Mouse (Mus musculus) erythroblast, embryonic 14.5 days (primary cell): ENCODE results near the gene Kirrel. TPM values are rescaled to one million over a fixed set of nuclear protein-coding genes. Genes with fewer than 3 reads are reported as not detected.

Experiments
- H3K27me3 ChIP-seq: 2 replicates; pipeline ENCODE4 v1.6.1; 2012; ENCODE audit warnings: inconsistent platforms; ENCODE audit not compliant: control insufficient read depth
- H3K36me3 ChIP-seq: 2 replicates; pipeline ENCODE4 v1.6.1; 2012; ENCODE audit warnings: mild to moderate bottlenecking, inconsistent platforms; ENCODE audit not compliant: control insufficient read depth
- H3K4me1 ChIP-seq: 2 replicates; pipeline ENCODE4 v1.6.1; 2012; ENCODE audit warnings: inconsistent platforms; ENCODE audit not compliant: control insufficient read depth
- H3K4me3 ChIP-seq: replicated peaks from 2 replicates; pipeline ENCODE3; 2012; ENCODE audit warnings: moderate library complexity, mild to moderate bottlenecking, inconsistent platforms
- H3K9me3 ChIP-seq: 2 replicates; pipeline ENCODE4 v1.6.1; 2012; ENCODE audit warnings: low read length, inconsistent platforms, mixed read lengths; ENCODE audit not compliant: control insufficient read depth
- GATA1 ChIP-seq: IDR thresholded peaks from 2 replicates; pipeline ENCODE4 v1.6.1; 2012; ENCODE audit warnings: low read length, inconsistent platforms, mixed read lengths
- TAL1 ChIP-seq: IDR thresholded peaks from 3 replicates; pipeline ENCODE4 v1.6.1; 2012; ENCODE audit warnings: low read length, inconsistent platforms, mixed read lengths
- polyA plus RNA-seq: library from polyadenylated mRNA; stranded (reverse); fragments of >175 nt; gene quantifications from 2 replicates; pipeline ENCODE4 v1.2.3, GENCODE M21; 2012

Gene Kirrel
- polyA plus RNA-seq, 1 experiment, result not detected

DNA sequence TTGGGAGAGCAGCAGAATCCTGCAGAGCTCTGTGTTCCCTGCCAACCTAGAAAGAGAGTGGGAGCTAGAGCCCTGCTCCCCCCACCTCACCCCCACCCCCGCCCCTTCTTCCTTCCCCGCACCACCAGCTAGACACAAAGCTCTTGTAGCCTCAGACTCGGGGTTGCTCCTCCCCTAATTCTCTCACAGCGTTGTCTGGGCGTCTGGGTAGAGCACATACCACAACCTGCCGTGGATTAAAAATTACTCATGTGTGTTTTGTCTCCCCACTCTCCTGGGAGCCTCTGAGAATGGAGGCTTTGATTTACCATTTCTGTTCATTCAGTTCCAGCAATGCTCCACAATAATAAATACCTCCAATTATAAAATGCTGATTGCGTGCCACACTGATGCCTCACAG is 72.2 kb downstream of the Kirrel start:
- Histone ChIP-seq H3K4me3 (no peak overlapping the region), H3K36me3 (no peaks in the 10 kb centered on the region), H3K4me1 (no peaks in the 10 kb centered on the region), H3K9me3 (no peaks in the 10 kb centered on the region), H3K27me3 (no peaks in the 10 kb centered on the region)
- TF ChIP-seq TAL1, result no peak
- TF ChIP-seq GATA1, result no peak

DNA sequence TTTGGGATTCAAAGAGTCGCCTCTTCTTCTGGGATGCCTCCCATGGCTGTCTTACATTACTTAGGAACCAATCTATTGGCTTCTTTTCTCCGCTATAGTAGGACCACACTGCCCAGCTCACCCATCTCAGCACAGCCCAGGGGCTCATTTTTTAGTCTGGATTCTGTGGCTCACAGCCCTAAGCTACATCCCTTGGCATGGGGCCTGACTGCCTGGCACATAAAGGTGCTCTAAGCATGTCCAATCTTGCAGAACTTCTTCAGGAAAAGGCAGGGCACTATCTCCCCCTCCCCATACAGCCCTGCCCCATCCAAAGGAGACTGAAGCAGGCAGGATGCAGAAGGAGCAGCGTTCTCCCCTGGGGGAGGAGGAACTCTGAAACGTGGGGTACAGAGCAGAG is 73.6 kb downstream of the Kirrel start:
- Histone ChIP-seq H3K27me3 (no peaks in the 10 kb centered on the region), H3K36me3 (no peaks in the 10 kb centered on the region), H3K4me3 (no peak overlapping the region), H3K4me1 (no peaks in the 10 kb centered on the region), H3K9me3 (no peaks in the 10 kb centered on the region)
- TF ChIP-seq TAL1 (no peak), GATA1 (no peak)

DNA sequence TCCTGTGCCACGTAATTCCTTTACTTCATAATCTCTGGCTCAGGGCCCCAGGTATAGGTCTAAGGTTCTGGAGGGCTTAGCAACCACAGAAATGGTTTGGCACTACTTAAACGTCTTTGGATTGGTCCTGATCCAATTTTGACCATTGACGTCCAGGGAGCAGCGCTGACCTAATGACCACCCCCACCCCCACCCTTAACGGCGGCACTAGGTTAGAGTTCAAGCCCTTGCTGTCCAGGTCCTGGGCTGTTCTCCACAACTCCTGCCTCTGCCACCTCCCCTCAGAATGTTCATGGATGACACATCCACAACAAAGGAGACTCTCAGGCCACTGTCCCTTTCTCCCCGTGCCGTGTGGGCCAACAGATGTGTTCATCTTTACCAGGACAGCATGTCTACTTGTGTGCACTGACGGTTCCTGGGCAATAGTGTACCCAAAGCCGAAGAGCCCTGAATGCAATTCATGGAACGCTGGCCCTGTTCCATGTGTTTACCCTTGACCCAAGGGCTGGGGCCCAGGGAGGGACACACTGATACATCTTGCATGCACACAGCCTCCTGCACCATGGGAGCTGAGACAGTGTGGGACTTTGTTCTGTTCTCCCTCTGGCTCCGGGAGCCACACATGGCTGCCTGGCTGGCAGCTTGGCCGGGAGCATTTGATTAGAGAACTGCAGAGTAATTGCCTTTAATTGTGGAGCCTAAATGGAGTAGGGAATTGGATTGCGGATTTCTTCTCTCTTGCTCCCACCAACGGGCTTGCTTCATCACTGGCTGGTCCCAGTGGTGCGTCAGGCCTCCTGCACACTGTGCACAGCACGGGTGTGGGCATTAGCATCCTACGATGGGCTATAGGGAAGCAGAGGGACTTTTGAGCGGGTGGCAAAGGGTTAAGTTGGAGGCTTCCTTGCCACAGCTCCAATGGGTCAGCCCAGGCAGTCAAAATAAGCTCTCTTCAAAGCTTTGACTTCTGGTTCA is 76.3 kb downstream of the Kirrel start:
- no peaks in the 10 kb centered on the region for H3K36me3 ChIP-seq
- TF ChIP-seq GATA1 (no peak), TAL1 (no peak)
- H3K4me1 ChIP-seq, result no peaks in the 10 kb centered on the region
- H3K4me3 ChIP-seq, result no peak overlapping the region
- H3K27me3 ChIP-seq, result no peaks in the 10 kb centered on the region
- no peaks in the 10 kb centered on the region for H3K9me3 ChIP-seq

DNA sequence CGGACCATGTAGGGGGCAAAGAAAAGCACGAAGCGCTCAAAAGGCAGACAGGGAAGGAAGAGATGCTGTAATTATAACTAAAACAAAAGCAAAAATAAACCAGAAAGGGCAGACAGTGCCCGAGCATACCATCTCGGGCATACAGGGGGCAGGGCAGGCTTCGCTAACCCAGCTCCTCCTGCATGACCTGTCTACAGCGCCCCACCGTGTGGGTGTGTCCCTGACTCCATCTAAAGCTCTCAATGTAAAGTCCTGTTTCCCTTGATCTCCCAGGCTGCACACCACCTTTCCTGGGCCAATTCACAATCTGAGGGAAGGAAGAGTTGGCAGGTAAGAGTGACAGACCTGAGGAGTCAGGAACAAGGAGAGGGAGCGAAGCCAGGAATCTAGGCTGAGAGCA is 77.3 kb downstream of the Kirrel start:
- H3K36me3 ChIP-seq, result no peaks in the 10 kb centered on the region
- H3K27me3 ChIP-seq, result no peaks in the 10 kb centered on the region
- TF ChIP-seq TAL1 (no peak), GATA1 (no peak)
- H3K4me3 ChIP-seq, result no peak overlapping the region
- H3K4me1 ChIP-seq, result no peaks in the 10 kb centered on the region
- H3K9me3 ChIP-seq, result no peaks in the 10 kb centered on the region

DNA sequence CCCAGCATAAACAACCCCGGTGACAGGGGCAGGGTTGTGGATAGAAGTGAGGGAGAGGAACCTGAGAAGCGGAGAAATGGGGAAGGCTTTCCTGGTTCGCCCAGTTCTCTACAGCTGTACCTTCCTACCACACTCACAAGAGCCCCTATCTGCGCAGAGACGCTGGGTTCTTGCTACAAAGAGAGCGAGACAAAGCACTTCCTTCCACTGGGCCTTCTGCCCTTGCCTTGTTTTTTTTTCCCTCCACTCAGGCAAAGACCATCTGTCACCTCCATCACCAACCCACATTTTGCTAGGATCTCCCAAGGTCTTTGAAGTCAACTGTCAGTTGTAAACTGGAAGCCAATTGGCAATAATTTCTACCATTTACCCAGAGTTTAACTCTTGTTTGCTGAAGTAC is 80.8 kb downstream of the Kirrel start:
- Histone ChIP-seq H3K4me3 (no peak overlapping the region), H3K36me3 (no peaks in the 10 kb centered on the region), H3K27me3 (no peaks in the 10 kb centered on the region), H3K9me3 (no peaks in the 10 kb centered on the region), H3K4me1 (no peaks in the 10 kb centered on the region)
- TF ChIP-seq TAL1 (no peak), GATA1 (no peak)

DNA sequence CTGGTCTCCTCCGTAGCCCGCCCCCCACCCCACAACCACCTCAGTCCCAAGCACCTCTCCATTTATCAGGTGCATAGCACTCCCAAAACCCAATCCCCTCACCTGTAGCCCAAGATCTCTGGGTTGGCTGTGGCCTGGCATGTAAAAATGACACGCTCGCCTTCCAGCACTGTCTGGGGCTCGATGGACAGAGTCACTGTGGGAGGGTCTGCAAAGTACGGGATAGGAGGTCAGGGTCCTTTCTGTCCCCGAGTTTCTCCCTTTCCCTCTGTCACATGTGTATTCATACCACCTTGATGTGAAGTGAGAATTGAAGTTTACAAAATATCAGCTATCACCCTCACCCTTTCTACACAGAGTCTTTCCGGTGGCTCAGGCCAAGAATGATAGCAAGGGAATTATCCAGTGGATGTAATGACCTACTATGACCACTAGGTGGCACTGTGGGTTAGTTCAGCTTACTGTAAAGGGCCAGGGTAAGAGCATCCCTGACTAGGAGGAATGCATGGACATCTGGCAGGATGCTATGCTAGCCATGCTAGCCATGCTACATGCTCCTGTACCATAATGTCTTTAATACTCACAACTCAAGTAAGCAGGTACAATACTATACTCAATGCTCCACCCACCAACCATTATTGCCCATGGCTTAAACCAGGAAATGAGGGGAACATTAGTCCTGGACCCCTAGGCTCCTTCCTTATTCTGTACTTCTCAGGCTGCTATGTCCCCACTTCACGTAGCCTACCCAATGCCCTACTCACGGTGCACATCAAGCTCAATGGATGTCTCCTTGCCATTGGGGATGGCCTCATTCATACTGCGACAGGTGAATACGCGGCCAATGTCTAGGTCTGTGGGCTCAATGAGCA is 84.6 kb downstream of the Kirrel start:
- H3K9me3 ChIP-seq, result no peaks in the 10 kb centered on the region; the same call in 1 of the 2 replicates
- no peak overlapping the region for H3K4me3 ChIP-seq
- TF ChIP-seq TAL1 (no peak), GATA1 (no peak)
- no peaks in the 10 kb centered on the region for H3K27me3 ChIP-seq
- no peaks in the 10 kb centered on the region for H3K36me3 ChIP-seq
- H3K4me1 ChIP-seq, result no peaks in the 10 kb centered on the region

DNA sequence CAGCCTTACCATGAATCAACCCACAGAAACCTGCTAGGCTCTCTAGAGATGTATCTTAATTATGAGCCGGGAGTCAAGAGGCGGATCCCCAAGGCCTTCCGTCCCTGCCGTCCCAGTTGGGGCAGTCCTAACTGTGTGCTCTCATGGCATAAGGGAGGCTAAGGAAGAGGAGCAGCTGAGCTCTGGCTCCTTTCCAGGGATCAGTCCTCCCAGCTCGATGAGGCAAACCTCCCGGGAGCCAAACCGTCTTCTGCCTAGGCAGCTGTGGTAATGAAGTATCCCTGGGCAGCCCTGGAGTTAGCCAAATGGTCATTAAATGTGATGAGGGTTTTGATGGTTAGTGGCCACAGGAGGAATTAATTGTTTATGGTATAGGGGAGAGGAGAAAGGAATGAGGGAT is 87.4 kb downstream of the Kirrel start:
- H3K27me3 ChIP-seq, result no peaks in the 10 kb centered on the region
- H3K4me3 ChIP-seq, result no peak overlapping the region
- H3K36me3 ChIP-seq, result no peaks in the 10 kb centered on the region
- H3K9me3 ChIP-seq, result peaks cover 4% of the 10 kb centered on the region
- no peaks in the 10 kb centered on the region for H3K4me1 ChIP-seq
- TF ChIP-seq TAL1, result no peak
- no peak for TF ChIP-seq GATA1

DNA sequence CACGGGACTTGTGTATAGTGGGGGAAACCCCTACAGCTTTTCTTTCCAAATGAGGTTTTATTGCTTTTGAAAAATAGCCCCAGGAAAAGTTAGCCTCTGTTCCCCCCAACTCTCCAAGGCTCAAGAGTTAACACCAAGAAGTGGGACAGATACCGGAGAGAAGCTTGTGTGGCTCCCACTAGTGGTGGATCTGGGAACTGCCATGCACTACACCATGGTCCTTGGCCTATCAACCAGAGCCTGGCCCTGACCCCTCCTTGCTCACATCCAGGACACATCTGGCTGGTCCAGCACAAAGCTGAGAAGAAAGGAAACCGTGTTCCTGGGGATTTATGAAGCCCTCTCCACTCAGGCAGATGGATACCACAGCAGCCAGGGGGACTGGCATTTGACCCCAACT is 92.3 kb downstream of the Kirrel start:
- no peaks in the 10 kb centered on the region for H3K27me3 ChIP-seq
- H3K36me3 ChIP-seq, result no peaks in the 10 kb centered on the region
- no peak overlapping the region for H3K4me3 ChIP-seq
- TF ChIP-seq TAL1, result no peak
- TF ChIP-seq GATA1, result no peak
- H3K4me1 ChIP-seq, result no peaks in the 10 kb centered on the region
- H3K9me3 ChIP-seq, result peaks cover 4% of the 10 kb centered on the region

DNA sequence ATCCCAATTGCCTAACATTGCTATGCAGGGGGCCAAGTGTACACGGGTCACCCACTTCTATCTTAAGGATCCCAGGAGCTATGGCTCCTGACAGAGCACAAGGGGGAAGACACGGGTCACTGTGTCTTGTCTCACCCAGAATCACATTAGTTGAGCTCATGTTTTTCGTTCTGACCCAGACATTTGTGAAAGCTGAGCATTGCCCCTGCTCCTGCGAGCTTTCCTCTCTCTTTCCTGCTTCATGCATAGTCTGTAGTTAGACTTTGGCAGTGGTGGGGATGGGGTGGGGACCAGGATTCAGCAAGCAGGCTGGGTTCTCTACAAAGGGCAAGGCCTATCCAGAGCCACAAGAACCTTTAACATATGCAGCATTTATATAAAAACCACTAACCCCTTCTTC is 94.8 kb downstream of the Kirrel start:
- Histone ChIP-seq H3K4me1 (no peaks in the 10 kb centered on the region), H3K4me3 (no peak overlapping the region), H3K9me3 (peaks cover 4% of the 10 kb centered on the region), H3K36me3 (no peaks in the 10 kb centered on the region), H3K27me3 (no peaks in the 10 kb centered on the region)
- TF ChIP-seq GATA1 (no peak), TAL1 (no peak)
